Mouse (Mus musculus): ENCODE data around the gene Slc27a4.
"Not testable (repeated sequence)": the region's sequence is repeated elsewhere in the genome, so short reads cannot be mapped to it uniquely, and the experiment has no call there.

The Slc27a4 gene

DNA sequence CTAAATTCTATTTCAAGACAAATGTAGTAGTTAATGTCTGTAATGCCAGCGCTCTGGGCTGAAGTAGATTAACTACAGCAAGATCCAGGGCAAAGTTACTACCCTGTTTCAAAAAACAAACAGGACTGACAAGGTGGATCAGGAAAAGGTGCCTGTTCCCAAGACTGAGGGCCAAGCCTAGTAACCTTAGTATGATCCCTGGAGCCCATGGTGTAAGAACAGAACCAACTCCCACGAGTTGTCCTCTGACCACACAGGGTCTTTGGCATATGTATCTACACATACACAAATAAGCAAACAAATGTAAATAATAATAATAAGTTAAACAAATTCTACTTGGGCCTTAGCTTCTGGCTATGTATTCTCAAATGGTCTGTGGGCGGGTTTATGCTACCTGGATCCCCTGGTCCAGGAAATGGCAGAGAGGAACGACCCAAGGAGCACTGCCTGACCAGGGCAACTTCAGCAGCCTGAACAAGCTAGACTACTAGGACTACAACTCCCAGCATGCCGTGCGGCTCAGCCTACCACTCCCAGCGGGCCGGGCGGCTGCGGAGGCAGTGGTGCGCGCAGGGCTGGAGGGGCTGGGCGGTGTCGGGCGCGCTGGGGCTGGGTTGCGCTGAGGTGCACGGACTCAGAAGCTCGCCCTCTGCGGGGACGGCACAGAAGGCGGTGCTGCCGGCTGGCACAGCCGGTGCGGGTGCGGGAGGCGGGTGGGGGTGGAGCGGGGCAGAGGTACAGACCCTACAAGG lies at the start of gene Slc27a4:
Slc27a4 (plus strand) TSS at position 560 of the 752 bp plus-strand sequence.
- peak; percentile 98 to 99 for DNase-seq

- DNase-seq = no peak
Measured at GRCm38 (mm10) chr2:29755693-29756092, 46.7 kb upstream of the Slc27a4 start.

DNA sequence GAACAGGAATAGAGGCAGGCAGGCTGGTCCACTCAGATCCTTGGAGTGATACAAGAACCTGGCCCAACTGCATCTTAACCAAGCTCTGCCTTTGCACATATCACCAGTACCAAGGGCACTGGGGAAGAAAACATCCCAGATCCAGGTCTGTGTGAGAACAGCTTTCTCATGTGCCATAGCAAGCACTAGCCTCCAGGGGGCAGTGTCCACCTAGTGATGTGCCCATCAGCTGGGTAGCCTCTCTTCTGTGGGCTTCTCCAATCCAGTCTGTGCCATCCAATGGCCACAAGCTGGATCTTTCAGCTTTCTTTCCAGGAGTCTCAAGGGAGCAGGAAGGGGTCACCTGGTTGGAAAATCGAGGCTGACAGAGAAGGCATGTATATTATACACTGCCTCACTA lies 37.6 kb upstream of the Slc27a4 start:
- peak; percentile 83 to 85 for DNase-seq

GRCm38 (mm10) chr2:29767976-29768709 lies 34.3 kb upstream of the Slc27a4 start:
- peak; percentile 55 to 74 for DNase-seq

- no peak for DNase-seq
Measured at GRCm38 (mm10) chr2:29768901-29769300, 33.5 kb upstream of the Slc27a4 start.

GRCm38 (mm10) chr2:29770162-29770561 lies 32.3 kb upstream of the Slc27a4 start:
- DNase-seq = no peak

DNA sequence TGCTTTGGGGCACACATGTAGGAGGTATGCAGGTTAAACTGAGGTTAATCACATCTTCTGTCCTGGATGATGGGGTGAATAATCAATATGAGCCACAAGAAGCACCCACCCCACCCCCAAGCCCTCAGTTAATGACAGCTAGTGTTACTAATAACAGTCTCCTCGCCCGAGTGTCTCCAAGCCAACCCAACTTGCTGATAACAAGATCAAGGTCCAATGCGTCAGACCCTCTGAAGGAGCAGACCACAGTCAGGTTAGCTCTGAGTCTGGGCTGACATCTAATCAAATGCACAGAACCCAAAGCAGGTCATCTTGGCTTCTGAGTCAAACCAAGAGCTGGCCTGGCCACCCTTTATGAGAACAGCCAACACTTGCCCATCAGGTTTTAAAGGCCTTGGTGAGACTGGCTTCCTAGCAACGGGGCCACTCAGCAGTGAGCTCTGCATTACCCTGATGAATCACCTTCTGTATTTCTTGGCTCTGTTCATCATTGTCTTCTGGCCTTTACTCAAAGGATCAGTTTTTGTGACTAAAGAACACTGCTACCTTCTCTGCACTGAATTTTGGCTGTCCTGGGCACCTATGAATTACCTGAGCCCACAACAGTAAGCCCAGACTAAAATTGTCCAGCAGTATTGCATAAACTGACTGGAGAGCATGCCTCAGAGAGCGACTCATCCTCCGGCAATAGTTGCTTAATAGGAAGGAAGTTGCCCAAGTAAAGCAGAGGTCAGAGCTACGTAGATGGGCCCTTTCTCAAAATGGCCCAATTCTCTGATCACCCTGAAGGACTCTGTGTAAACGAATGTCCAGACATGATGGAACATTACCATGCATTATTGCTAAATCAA lies 30.6 kb upstream of the Slc27a4 start:
- DNase-seq = no peak

- DNase-seq = no peak
Measured at GRCm38 (mm10) chr2:29773323-29773722, 29.1 kb upstream of the Slc27a4 start.

GRCm38 (mm10) chr2:29781256-29781655 lies 21.2 kb upstream of the Slc27a4 start:
- not testable (repeated sequence) for DNase-seq

- DNase-seq = no peak
Measured at GRCm38 (mm10) chr2:29784290-29784689, 18.1 kb upstream of the Slc27a4 start.

- DNase-seq = peak; percentile 90 to 93
Measured at GRCm38 (mm10) chr2:29787104-29787917, 15.1 kb upstream of the Slc27a4 start, which contains the start of gene Coq4. Gene Coq4, plus strand, starts transcription at chr2:29787493.

GRCm38 (mm10) chr2:29787937-29788681 lies 14.3 kb upstream of the Slc27a4 start, which contains the start of gene Trub2:
Gene Trub2, minus strand, starts transcription at chr2:29788502.
- DNase-seq = peak; percentile 87 to 92

- DNase-seq = no peak
Measured at GRCm38 (mm10) chr2:29792772-29793487, 9.5 kb upstream of the Slc27a4 start.

DNA sequence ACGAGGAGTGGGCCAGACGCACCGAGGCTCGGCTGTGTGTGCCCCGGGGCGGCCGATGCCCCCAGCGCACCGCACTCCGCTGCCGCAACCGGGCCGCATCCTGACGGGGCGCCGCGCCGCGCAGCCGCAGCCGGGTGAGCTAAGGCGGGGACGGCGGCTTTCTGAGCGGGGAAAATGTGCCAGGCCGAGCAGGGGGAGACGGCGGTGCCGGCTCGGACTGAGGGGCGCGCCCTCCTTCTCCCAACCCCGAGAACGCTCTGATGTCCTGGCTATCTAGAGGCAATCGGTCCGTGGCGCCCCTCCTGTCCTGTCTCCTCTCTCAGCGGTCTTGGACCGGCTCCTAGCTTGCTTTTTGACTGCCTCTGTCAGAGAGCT lies 380 bp downstream of the Slc27a4 start:
- DNase-seq = no peak

DNA sequence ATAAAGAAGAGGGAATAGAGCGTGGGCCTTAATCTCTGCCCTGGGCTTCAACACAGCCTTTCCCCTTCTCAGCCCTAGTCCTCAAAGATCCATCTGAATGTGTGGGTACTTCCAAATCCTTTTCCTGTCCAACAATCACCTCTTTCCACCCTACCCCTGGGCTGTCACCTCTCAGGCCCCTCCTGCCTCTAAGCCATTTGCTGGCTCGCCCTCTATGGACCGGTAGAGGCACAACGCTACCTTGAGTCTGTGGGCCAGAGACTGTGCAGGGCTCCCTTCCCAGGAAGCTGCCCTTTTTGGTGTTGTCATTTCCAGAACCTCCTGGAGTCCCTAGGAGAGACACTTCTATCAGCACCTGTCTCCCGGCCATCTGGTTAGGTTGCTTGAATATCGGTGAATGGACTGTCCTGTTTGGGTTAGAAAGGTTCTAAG lies 982 bp downstream of the Slc27a4 start:
- DNase-seq = peak; percentile 54 to 64

DNA sequence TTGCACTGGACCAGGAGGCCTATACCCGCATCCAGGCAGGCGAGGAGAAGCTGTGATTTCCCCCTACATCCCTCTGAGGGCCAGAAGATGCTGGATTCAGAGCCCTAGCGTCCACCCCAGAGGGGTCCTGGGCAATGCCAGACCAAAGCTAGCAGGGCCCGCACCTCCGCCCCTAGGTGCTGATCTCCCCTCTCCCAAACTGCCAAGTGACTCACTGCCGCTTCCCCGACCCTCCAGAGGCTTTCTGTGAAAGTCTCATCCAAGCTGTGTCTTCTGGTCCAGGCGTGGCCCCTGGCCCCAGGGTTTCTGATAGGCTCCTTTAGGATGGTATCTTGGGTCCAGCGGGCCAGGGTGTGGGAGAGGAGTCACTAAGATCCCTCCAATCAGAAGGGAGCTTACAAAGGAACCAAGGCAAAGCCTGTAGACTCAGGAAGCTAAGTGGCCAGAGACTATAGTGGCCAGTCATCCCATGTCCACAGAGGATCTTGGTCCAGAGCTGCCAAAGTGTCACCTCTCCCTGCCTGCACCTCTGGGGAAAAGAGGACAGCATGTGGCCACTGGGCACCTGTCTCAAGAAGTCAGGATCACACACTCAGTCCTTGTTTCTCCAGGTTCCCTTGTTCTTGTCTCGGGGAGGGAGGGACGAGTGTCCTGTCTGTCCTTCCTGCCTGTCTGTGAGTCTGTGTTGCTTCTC lies 13.4 kb downstream of the Slc27a4 start:
- no peak for DNase-seq

DNA sequence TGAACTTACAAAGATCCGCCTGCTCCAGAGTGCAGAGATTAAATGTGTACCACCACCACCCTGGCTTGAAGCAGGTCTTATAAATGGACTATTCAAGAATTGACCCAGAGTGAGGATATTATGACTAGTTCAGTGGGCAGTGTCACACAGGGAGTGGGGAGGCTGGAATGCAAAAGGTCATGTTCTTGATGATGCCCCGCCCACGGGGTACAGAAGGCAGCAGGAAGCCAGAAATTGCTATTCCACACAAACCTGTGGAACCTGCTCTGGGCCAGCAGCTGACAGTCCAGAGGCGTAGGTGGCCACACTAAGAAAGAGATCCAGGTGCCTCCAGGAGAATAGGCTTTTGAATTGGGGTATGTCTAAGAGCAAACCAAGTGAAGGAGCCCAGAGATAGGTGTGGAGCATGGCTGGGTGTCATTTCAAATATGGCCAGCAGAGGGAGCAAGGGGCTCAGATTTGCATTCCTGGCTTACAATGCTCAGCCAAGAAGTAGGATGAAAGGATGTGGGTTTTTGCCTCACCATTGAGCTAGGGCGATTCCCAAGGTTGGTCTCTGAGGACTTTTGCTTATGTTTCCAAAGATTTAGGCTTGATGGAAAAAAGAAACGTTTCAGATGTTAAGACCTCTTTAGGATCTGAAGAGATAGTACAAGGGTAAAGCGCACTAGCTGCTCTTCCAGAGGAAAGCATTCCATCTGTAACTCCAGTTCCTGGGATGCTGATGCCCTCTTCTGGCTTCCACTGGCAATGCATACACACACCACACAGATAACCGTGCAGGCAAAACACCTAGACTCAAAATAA lies 15.2 kb downstream of the Slc27a4 start:
- DNase-seq = peak; percentile 93 to 94

GRCm38 (mm10) chr2:29819363-29819762 lies 16.9 kb downstream of the Slc27a4 start:
- DNase-seq = peak in 1 of 2 experiments; percentile 13
